ENCODE assay signal across 23 mouse cellular contexts in genomic region chr14:34761082-34761959, GRCm38 (mm10). TPM values are rescaled to one million over a fixed set of nuclear protein-coding genes. Genes with fewer than 3 reads are reported as not detected.
A peak's percentile ranks its signal among the peaks of the same experiment; 100 is the strongest.
DNase-seq lines count a peak whose midpoint lies in the region; ATAC-seq and TF ChIP-seq lines count a peak whose summit lies in the region.
"Had no signal": no experiment of that assay in that cellular context is flagged by ENCODE, and none has a peak within 500 bp of the region (broad histone marks: within the 10 kb centered on the region; RNA-seq: fewer than 3 reads in every experiment).

No protein-coding gene starts in this region.

- TF ChIP-seq POLR2A in liver, adult 2 months (IDR thresholded peaks at IDR 0.05; ENCODE audit: extremely low read depth, insufficient read depth, low read length): no peak

- no peaks in the 10 kb centered on the region for H3K9me3 ChIP-seq in heart, embryonic 16.5 days (replicated peaks; ENCODE audit: control insufficient read depth, low read length)
- no peaks in the 10 kb centered on the region for H3K9me3 ChIP-seq in liver, embryonic 12.5 days (replicated peaks)
- H3K9me3 ChIP-seq: embryonic facial prominence, embryonic 13.5 days; forebrain, embryonic 15.5 days; hindbrain, embryonic 13.5 days; limb, embryonic 12.5 days; liver, embryonic 15.5 days had no signal

- H3K4me2 ChIP-seq in heart, embryonic 16.5 days (ENCODE audit: low read depth, low read length): no peak overlapping the region
- H3K4me2 ChIP-seq in liver, embryonic 12.5 days: no peak overlapping the region
- H3K4me2 ChIP-seq: embryonic facial prominence, embryonic 13.5 days; forebrain, embryonic 15.5 days; heart, embryonic 11.5 days; hindbrain, embryonic 13.5 days; limb, embryonic 12.5 days had no signal

- H3K36me3 ChIP-seq in heart, embryonic 16.5 days (ENCODE audit: control insufficient read depth, insufficient read depth): no peaks in the 10 kb centered on the region
- H3K36me3 ChIP-seq in liver, adult 2 months (ENCODE audit: control insufficient read depth, insufficient read depth, low read length): no peaks in the 10 kb centered on the region
- no peaks in the 10 kb centered on the region for H3K36me3 ChIP-seq in liver, embryonic 12.5 days
- H3K36me3 ChIP-seq: embryonic facial prominence, embryonic 13.5 days; forebrain, embryonic 15.5 days; hindbrain, embryonic 13.5 days; limb, embryonic 12.5 days; liver, embryonic 15.5 days had no signal

- H3K9ac ChIP-seq in heart, embryonic 16.5 days (ENCODE audit: low read length): no peak overlapping the region
- H3K9ac ChIP-seq in liver, adult 2 months (ENCODE audit: low read depth, low read length): peak overlapping the region; percentile 82
- no peak overlapping the region for H3K9ac ChIP-seq in liver, embryonic 12.5 days
- H3K9ac ChIP-seq: embryonic facial prominence, embryonic 13.5 days; forebrain, embryonic 15.5 days; hindbrain, embryonic 13.5 days; limb, embryonic 12.5 days; liver, embryonic 15.5 days had no signal

- no peak for ATAC-seq in heart, embryonic 16.5 days (replicated peaks; ENCODE audit: extremely low read depth, insufficient read depth, low FRiP score)
- ATAC-seq in liver, embryonic 12.5 days: no peak
- peak; percentile 51; the same call in 1 of the 2 replicates for ATAC-seq in neutrophil, adult 5-6 weeks (ENCODE audit: extremely low read depth, insufficient number of reproducible peaks, low FRiP score, poor library complexity, severe bottlenecking)
- ATAC-seq: forebrain, embryonic 15.5 days; Patski had no signal

- 0 out of 2 replicates have a peak overlapping the region, but pooled peaks have one; percentile 29 for H3K27ac ChIP-seq in heart, embryonic 16.5 days (ENCODE audit: low read length)
- H3K27ac ChIP-seq in liver, adult 2 months (replicated peaks; ENCODE audit: insufficient read depth, low read depth, low read length): peak overlapping the region; percentile 93
- no peak overlapping the region for H3K27ac ChIP-seq in liver, embryonic 12.5 days
- H3K27ac ChIP-seq: embryonic facial prominence, embryonic 13.5 days; forebrain, embryonic 15.5 days; hindbrain, embryonic 13.5 days; limb, embryonic 12.5 days had no signal

- intact Hi-C loops in heart, postnatal 14 days (cut with DNase I): loop anchor here (10.0 kb wide), 1 partner anchor 87 kb away; the partner anchor contains the start of gene Wapl

- H3K27me3 ChIP-seq in heart, embryonic 16.5 days (ENCODE audit: control insufficient read depth, insufficient read depth, low read length): no peaks in the 10 kb centered on the region
- no peaks in the 10 kb centered on the region for H3K27me3 ChIP-seq in liver, adult 2 months (ENCODE audit: control insufficient read depth, insufficient read depth, low read length)
- H3K27me3 ChIP-seq in liver, embryonic 12.5 days (replicated peaks): peaks cover 7% of the 10 kb centered on the region
- H3K27me3 ChIP-seq: embryonic facial prominence, embryonic 13.5 days; forebrain, embryonic 15.5 days; hindbrain, embryonic 13.5 days; limb, embryonic 12.5 days; liver, embryonic 15.5 days; Patski had no signal

- H3K4me3 ChIP-seq in heart, embryonic 16.5 days (ENCODE audit: low read length): no peak overlapping the region
- H3K4me3 ChIP-seq in liver, adult 2 months (ENCODE audit: insufficient read depth, low read depth, low read length): peak overlapping the region; percentile 44; the same call in 1 of the 2 replicates
- H3K4me3 ChIP-seq in liver, embryonic 12.5 days: no peak overlapping the region
- H3K4me3 ChIP-seq: embryonic facial prominence, embryonic 13.5 days; forebrain, embryonic 15.5 days; hindbrain, embryonic 13.5 days; limb, embryonic 12.5 days; liver, embryonic 15.5 days had no signal

- DNase-seq in heart, postnatal 14 days: no peak
- no peak for DNase-seq in liver, adult 2 months (ENCODE audit: extremely low read depth, low read depth, low spot score)
- DNase-seq in brain, adult 2 months (ENCODE audit: low read depth, low spot score): peak; percentile 43
- no peak for DNase-seq in cerebellum, postnatal 36 days
- DNase-seq: adrenal gland, postnatal 10 days; cerebellum, adult 9-11 months; gastrocnemius, postnatal 25 days; kidney, postnatal 25 days; lung, postnatal 10 days; midbrain, embryonic 14.5 days; thymus, postnatal 14 days had no signal

- 81% methylated on average over 9 of the region's 9 CpGs for WGBS in heart, embryonic 16.5 days
- 89% methylated on average over 9 of the region's 9 CpGs for WGBS in liver, adult 2 months
- 80% methylated on average over 9 of the region's 9 CpGs for WGBS in liver, embryonic 12.5 days (ENCODE audit: insufficient replicate concordance)

- H3K79me2 ChIP-seq in liver, adult 2 months (ENCODE audit: control insufficient read depth, insufficient read depth, low read length): peaks cover 3% of the 10 kb centered on the region; the same call in 1 of the 2 replicates

- TF ChIP-seq CTCF in liver, adult 2 months (IDR thresholded peaks at IDR 0.05; ENCODE audit: low read depth, low read length): no peak

- peaks cover 7% of the 10 kb centered on the region for H3K4me1 ChIP-seq in heart, embryonic 16.5 days (ENCODE audit: control insufficient read depth, insufficient read depth, low read length)
- H3K4me1 ChIP-seq in liver, adult 2 months (ENCODE audit: control insufficient read depth, insufficient read depth, low read length): peaks cover 21% of the 10 kb centered on the region
- H3K4me1 ChIP-seq in liver, embryonic 12.5 days: 0 out of 2 replicates have a peak, but pooled peaks cover 9% of the 10 kb centered on the region
- H3K4me1 ChIP-seq: forebrain, embryonic 15.5 days; hindbrain, embryonic 13.5 days had no signal

RNA-seq across cellular contexts. Expression of gene Grid1, which starts 58.6 kb away (rescaled TPM):
- polyA plus RNA-seq in heart, embryonic 16.5 days (2015; fragmentation: Nextera tagmentation; extraction: Ambion mirVana): 0.26 and 0.36 TPM in 2 replicates
- total RNA-seq in heart, postnatal 14 days (2021): not detected
- total RNA-seq in liver, adult 2 months (2014; rRNA removed): 0.55 and 0.74 TPM in 2 replicates
- 0.46 and 1.7 TPM in 2 replicates for polyA plus RNA-seq in liver, adult 2 months (2012; rRNA removed)
- polyA plus RNA-seq in liver, embryonic 12.5 days (2016; fragmentation: Nextera tagmentation; extraction: Ambion mirVana): 0.23 and 0.26 TPM in 2 replicates
- not detected in 2 replicates for total RNA-seq in neutrophil, adult 5-6 weeks (2017)
- total RNA-seq: gastrocnemius, postnatal 25 days; heart, postnatal 25 days; megakaryocyte progenitor cell, adult 5-6 weeks had no signal
- polyA plus RNA-seq: Patski had no signal
